Mouse (Mus musculus): Measurements from ENCODE around the gene Slit2.

Gene Slit2

DNA sequence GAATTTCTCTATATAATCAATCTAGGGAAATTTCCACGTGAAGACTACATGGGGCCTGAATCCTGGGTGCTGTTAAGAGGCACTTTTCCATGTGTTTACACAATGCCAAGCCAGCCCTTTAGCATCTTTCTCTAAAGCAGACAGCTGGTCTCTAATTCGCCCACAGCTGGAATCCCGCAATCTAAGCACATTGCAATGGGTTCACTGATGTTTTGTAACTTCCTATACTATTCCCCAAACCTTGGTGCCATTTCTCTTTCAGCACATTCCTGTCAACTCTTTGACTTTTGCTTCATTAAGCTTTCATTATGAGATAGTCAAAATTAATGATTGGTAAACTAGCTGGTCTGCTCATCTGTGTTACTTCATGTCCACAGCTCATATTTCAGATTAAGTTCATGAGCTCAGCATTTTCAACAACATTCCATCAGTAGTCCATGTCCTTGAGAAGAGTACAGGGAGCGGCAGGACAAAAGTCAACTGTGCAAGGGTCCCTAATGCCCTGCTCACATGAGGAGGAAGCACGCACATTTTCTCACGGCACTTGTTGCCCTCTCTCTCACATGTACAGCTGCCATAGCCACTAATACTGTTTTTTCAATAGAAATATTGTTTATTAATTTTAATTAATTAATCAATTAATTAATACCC lies 247.6 kb downstream of the Slit2 start:
- ATAC-seq (ENCODE audit: low TSS enrichment), result no peak

DNA sequence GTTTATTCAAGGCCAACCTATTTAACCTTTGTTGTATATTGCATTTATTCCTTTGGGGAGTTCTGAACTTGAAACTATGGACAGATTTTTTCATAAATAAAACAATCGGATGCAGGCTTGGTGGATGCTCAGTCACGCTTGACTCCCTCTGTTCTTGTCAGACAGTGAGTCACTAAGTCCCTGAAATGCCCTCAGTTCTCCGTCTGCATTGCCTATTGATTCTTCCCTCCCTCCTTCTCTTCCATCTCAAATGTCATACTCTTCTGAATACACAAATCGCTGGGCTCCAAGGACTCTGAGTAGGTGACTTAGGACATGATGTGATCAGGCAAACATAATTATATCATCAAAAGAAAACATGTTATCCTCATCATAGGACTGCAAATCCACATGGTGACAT lies 251.8 kb downstream of the Slit2 start:
- ATAC-seq (ENCODE audit: low TSS enrichment), result no peak

DNA sequence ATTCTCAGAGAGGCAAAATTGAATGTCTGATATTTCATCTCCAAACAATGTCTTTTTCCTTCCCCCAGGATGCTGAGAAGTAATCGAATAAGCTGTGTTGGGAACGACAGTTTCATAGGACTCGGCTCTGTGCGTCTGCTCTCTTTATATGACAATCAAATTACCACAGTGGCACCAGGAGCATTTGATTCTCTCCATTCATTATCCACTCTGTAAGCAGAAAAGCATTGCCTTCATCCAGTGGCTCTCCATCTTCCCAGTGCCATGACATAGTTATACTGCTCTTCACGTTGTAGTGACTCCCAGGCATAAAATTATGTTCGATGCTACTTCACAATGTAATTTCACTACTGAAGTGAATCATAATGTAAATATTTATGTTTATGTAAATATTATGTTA lies 252.3 kb downstream of the Slit2 start:
- ATAC-seq (ENCODE audit: low TSS enrichment), result no peak

GRCm38 (mm10) chr5:48240751-48241150 lies 257.8 kb downstream of the Slit2 start:
- ATAC-seq (ENCODE audit: low TSS enrichment), result peak; percentile 97

- ATAC-seq (ENCODE audit: low TSS enrichment), result no peak
These were observed 265.4 kb downstream of the Slit2 start for GRCm38 (mm10) chr5:48248327-48248726.

- no peak for ATAC-seq (ENCODE audit: low TSS enrichment)
These were observed 294.6 kb downstream of the Slit2 start for GRCm38 (mm10) chr5:48277561-48277960.

DNA sequence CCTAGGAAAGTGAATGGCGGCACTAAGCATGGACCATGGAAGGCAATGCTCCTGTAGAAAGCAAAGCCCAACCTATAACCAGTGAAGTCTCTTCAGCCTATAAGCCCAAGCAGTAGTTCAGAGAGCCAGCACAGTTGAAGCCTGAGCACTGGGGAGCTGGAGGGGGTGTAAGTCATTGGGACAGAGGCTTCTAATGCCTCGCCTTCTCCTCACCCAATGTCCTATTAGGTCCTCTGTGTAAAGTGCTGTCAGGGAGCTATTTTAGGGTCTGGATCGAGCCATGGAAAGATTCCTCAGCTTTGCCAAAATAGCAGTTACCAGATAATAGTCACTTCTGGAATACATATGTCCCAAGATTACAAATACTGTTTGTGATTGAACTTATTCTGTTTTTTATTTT lies 318.2 kb downstream of the Slit2 start:
- ATAC-seq (ENCODE audit: low TSS enrichment), result no peak

- no peak for ATAC-seq (ENCODE audit: low TSS enrichment)
These were observed 332.2 kb downstream of the Slit2 start for GRCm38 (mm10) chr5:48315057-48315602.

GRCm38 (mm10) chr5:48320597-48320996 lies 337.7 kb downstream of the Slit2 start:
- ATAC-seq (ENCODE audit: low TSS enrichment), result no peak

GRCm38 (mm10) chr5:48326221-48326620 lies 343.3 kb downstream of the Slit2 start:
- ATAC-seq (ENCODE audit: low TSS enrichment), result no peak

DNA sequence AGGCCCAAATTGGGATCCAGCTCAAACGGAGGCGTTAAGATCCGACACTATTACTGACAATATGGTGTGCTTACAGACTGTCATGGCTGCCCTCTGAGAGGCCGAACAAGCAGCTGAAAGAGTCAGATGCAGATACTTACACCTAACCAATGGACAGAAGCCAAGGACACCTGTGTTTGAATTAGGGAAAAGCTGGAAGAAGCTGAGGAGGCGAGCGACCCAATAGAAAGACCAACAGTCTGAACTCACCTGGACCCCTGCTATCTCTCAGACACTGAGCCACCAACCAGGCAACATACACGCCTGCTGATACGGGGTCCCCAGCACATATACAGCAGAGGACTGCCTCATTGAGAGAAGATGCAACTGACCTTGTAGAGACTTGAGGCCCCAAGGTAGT lies 344.7 kb downstream of the Slit2 start, which contains the start of gene 5730480H06Rik:
Gene 5730480H06Rik, plus strand, starts transcription at position 301 of the 400 bp plus-strand sequence.
- no peak for ATAC-seq (ENCODE audit: low TSS enrichment)

GRCm38 (mm10) chr5:48329751-48330150 lies 346.8 kb downstream of the Slit2 start:
- no peak for ATAC-seq (ENCODE audit: low TSS enrichment)

DNA sequence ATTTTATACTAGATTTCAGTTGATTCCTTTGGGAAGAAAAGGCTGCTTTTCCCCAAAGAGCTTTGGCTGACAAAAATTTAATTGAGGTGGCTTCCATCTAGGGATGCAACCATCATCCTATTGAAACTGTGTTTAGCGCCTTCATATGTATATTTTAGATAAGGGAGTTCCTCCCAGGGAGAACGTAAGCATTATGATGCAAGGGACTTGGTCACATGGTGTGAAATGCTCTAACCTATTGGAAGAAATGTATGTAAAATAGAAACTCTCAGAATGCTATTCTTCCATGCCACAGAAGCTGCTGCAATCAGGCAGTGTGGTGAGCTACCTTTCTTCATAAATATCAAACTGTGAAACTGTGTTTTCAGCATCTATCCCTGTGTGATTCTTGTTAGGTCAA lies 347.9 kb downstream of the Slit2 start:
- ATAC-seq (ENCODE audit: low TSS enrichment), result no peak

DNA sequence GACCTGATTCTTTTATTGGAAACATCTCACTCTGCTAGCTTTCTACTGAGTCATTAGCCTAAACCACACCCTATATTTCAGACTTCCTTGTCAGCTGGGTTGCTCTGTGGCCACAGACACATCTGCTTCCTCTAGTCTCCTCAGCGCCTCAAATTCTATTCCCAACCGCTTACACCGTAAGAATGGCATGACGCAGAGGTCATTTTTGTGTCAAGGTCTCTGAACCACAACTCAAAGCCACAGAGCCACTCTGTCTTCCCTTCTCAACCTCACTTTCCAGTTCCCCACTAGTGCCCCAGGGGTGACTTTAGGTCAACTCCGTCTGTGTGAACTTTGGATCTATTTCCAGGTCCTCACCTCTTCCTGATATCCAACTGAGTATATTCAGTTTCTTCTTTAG lies 348.5 kb downstream of the Slit2 start:
- ATAC-seq (ENCODE audit: low TSS enrichment), result no peak

GRCm38 (mm10) chr5:48333407-48333806 lies 350.5 kb downstream of the Slit2 start:
- no peak for ATAC-seq (ENCODE audit: low TSS enrichment)

- ATAC-seq (ENCODE audit: low TSS enrichment), result no peak
These were observed 351.1 kb downstream of the Slit2 start for GRCm38 (mm10) chr5:48333884-48334513.

DNA sequence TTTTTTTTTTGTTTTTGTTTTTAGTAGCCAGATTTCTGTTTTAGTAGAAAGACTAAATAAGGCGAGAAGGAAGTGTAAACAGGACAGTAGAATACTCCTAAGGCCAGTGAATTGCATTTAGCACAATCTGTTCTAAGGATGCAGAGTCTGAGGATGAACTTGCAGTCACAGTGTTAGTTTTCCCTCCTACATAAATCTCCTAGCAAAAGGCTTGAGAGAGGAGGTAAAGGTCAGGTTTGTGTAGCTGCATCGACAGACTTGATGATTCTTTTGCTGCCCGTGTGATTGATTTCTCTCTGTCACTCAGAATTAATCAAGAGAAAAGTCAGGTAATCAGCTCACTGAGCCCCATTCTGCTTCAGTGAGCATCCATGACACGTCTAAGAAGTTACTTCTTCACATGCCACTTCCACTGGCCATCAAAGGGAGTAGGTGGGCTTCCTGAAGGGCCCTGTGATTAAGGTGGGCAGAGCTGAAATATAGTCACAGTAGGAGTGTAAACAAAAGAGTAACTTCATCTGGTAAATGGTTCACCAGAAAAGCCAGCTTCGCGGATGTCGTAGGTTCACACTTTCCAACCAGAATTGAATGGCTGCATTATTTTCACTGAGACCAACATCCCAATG lies 358.0 kb downstream of the Slit2 start:
- no peak for ATAC-seq (ENCODE audit: low TSS enrichment)

- peak; percentile 94 for ATAC-seq (ENCODE audit: low TSS enrichment)
These were observed 362.4 kb downstream of the Slit2 start for GRCm38 (mm10) chr5:48345095-48345982.

GRCm38 (mm10) chr5:48345983-48346648 lies 363.2 kb downstream of the Slit2 start:
- ATAC-seq (ENCODE audit: low TSS enrichment), result no peak

DNA sequence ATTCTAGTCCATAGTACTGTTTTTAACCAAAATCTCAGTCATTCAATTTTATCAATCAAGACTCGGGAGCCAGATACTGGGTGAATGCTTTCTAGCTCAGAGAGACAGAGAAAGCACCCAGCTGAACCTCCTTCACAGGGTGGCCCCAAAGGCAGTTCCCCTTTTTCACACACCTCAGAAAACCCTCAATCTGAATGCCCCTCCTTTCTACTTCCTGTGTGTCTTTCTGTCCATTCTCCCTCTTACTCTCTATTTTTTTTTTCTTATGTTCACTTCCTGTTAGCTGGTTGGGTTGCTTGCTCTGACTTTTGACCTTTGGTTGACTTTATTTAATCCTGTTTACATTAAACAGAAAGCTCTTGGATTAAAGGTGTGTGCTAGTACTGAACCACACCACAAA lies 366.4 kb downstream of the Slit2 start:
- no peak for ATAC-seq (ENCODE audit: low TSS enrichment)

Data from frontal cortex, adult (tissue).